Mouse (Mus musculus) right cerebral cortex, adult 18-20 months (tissue): ENCODE data around the gene Maff.

ENCODE experiments used
- DNase-seq: peaks from one replicate; pipeline ENCODE4 v3.0.0; 2022; ENCODE audit warnings: mixed read lengths

The Maff gene

DNA sequence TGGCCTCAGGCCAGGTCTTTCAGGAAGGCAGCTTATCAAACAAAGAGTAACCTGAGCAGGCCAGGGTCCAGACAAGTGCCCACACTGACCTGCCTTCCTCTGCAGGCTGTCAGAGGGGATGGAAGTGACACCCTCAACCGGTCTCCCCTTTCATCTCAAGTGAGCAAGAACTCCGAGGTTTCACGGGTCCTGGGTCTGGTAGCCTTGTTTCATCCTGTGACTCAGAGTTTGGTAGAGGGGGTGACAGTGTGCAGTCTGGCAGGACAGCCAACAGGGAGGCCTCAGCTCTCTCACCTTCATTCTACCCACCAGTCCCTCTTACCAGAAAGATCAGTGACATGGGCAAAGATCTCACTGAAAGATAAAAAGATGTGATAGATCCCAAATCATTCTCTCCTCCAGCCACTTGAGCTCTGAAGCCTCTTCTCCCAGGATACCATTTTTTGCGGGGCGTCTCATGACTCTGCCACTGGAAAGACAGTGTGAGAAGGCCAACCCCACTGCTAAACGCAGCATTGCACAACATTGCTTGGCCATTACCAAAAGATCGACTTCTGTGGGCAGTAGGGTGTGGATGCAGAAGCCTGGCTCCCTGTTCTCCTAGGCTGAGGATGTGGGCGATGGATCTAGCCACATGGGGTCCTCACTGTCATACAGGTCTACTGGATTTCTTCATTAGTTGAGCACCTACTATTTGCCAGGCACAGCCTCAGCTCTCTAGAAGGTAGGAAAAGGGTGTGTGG, at the start of gene Maff:
TSS of gene Maff (plus strand) at position 571 of the 743 bp plus-strand sequence.
- no peak for DNase-seq

DNA sequence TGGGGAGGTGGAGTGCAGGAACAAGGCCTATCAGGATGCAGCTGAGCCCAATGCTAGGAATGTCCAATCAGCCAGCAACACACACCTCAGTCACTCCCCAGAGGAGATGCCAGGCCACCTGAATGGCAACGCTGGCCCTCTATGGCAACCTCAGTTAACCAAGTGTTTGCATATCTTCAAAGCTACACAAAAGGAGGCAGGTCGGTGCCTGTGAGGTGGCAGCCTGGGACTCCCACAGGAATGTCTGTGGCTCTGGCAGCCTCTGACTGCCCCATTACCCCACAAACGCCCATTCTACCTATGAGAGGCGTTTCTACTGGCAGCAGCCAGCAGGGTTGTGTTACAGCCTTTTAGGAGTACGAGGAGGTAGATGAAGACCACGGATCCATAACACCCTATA, 47.9 kb upstream of the Maff start:
- DNase-seq, result no peak

- no peak for DNase-seq
These were observed 46.8 kb upstream of the Maff start for GRCm38 (mm10) chr15:79299563-79300155.

DNA sequence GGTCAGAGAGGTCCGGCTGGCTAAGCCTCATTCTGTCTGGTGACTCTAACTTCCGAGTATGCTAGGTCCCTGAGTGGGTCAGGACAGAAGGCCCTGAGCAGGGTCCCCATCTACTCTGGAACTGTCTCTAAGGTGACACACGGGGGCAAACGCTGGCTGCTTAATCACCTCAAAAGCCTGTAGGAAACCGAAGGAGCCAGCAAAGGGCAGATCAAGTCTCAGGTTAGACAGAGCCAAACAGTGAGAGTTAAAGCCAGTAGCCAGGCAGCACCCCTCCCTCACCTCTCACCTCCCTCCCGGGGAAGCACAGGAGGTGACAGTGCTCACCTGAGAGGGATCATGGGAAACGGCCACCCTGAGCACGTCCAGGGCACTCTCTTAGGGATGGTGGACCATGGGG, 42.7 kb upstream of the Maff start:
- no peak for DNase-seq

DNA sequence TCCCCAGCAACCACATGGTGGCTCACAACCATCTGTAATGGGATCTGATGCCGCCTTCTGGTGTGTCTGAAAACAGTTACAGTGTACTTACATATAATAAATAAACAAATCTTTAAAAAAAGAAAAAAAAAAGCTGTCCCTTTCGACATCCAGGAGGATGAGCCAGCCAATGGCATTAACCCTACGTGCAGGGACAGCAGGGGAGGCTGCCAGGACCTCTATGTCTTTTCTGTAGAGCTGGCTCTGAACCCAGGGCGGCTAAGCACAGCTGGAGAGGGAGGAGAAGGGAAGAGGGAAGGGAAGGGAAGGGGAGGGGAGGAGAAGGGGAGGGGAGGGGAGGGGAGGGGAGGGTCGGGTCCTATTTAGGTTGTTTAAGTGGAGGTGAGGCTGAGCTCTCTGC, 41.6 kb upstream of the Maff start:
- no peak for DNase-seq

DNA sequence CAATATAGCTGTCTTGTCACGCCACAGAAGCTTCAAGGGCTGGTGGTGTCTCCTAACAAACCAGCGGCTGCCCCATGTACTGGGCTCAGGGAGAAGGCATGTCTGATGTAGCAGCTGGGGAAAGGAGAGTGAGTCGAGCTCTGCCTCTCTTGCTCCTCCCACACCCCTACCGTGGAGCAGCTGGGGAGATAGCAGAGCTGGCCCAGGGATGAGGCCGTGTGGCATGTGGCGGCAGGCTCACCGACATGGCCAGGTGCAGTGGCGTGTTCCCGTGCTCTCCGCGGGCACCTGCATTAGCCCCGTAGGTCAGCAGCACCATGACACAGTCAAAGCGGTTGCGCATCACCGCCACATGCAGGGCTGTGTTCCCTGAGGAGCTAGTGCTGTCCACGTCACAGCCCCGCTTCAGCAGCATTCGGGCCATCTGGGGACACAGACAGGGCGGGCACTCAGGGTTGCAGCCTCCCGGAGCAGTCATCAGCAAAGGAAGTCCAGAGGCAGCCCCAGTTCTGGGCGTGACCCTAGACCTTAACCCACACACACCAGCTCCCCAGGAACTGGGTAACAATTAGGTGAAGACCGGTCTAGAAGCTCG, 40.3 kb upstream of the Maff start:
- DNase-seq, result no peak

- DNase-seq, result no peak
These were observed 38.6 kb upstream of the Maff start for GRCm38 (mm10) chr15:79307861-79308260.

GRCm38 (mm10) chr15:79313848-79314369, 32.5 kb upstream of the Maff start:
- no peak for DNase-seq

- DNase-seq, result no peak
These were observed 24.7 kb upstream of the Maff start for GRCm38 (mm10) chr15:79321733-79322190.

GRCm38 (mm10) chr15:79322281-79322990, 24.0 kb upstream of the Maff start:
- no peak for DNase-seq

GRCm38 (mm10) chr15:79322991-79323790, 23.2 kb upstream of the Maff start:
- peak; percentile 10 for DNase-seq

DNA sequence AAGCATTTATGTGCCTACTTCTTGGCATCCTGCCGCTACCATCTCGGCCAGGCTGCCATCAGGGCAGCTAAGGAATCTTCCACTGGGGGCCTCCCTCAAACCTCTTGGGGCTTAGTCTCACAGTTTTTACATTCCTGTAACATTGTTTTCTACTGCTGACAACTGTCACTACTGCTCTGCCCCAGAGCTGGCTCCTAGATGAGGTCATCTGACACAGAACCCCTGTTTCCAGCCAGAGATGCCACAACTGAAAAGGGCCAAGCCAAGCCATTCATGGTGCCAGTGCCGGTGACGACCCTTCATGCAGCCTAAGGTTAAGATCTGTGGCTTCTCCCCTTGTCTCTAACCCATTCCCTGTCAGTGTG, 22.6 kb upstream of the Maff start:
- no peak for DNase-seq

GRCm38 (mm10) chr15:79324373-79324772, 22.0 kb upstream of the Maff start:
- DNase-seq, result no peak

DNA sequence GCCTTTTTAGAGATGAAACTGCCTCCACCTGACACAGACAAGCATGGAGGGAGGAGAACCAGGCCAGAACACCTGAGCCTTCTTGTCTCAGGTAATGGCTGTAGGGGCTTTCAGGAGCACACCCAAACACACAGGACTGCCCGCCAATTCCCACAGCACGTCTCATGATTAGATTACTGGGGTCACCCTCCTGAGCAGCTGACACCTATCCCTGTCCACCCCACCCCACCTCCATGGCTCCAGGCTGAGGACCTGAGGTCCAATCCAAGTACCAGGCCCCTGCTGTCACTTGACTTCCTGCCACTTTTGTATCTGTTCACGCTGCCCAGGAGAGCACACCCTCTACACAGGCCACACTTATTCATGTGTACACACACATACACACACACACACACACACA, 20.7 kb upstream of the Maff start:
- DNase-seq, result no peak

GRCm38 (mm10) chr15:79326264-79326663, 20.2 kb upstream of the Maff start:
- no peak for DNase-seq

- DNase-seq, result peak; percentile 25
These were observed 19.2 kb upstream of the Maff start for GRCm38 (mm10) chr15:79326971-79327961.

DNA sequence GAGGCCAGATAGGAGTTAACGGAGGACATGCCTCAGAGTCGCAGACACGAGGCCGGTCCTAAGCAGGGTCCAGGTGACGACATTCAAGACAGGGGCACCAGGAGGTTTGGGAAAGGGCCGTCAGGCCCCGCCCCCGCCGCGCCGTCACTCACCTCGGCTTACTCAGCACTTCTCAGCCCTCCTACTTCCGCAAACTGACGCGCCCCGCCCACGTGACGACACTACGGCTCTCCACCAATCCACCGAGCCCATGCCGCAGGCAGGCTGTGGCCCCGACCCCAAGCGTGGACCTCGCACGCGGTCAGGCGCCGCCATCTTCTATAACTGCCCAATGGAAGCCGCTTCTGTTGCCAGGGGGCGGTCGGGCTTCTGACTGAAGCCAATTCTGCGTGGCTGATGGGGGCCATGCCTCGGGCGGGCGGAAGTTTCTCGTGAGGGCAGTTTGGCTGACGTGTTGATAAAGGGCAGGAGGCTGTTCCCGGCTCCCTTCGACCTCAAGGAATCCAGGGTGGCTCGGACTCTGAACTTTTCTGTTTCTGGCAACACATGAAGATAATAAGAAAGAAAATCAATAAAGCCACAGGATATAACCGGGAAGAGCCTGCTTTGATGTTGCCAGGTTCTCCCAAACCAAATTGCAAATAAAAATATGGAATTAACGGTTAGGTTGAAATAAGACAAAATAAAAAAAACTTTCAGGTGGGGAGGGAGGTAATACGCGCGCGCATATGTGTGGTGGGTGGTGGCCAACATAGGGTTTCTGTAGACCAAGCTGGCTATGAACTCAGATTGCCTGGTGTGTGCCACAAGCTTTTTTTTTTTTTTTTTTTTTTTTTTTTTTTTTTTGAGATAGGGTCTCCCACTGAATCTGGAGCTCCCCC, 18.1 kb upstream of the Maff start, which contains the start of gene Pla2g6:
TSS of gene Pla2g6 (minus strand) at position 333 of the 881 bp plus-strand sequence.
- peak; percentile 99 for DNase-seq

DNA sequence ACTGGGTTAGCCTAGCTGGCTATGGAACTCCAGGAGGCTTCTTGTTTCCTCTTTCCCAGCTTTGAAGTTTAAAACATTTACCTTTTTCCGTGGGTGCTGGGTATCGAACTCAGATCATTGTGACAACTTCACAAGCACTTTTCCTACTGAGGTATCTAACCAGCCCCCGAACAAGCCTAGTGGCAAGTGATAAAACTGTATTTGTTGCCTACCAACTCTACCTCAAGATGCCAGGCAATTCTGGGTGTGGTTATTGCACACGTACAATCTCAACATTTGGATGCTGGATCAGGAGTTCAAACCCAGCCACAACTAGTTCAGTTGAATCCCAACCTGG, 17.5 kb upstream of the Maff start:
- no peak for DNase-seq

DNA sequence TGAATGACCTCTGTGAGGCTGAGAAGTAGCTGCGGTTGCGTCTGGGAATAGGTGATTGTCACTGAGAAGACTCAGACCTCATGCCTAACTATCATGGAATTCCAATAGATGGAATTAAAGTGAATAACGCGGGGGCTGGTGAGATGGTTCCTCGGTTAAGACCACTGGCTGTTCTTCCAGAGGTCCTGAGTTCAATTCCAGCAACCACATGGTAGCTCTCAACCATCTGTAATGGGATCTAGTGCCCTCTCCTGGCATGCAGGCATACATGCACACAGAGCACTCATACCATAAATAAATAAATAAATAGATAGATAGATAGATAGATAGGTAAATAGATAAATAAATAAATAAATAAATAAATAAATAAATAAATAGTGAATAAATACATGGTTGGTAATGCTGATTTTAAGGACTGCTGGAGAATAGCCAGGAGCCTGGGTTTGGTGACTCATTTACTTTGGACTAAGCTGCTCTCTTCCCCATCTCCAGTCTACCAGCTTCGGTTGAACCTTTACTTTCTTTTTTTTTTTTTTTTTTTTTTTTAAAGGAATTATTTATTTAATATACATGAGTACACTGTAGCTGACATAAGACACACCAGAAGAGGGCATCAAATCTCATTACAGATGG, 17.0 kb upstream of the Maff start:
- no peak for DNase-seq

- DNase-seq, result no peak
These were observed 16.4 kb upstream of the Maff start for GRCm38 (mm10) chr15:79329979-79330363.
